Mouse (Mus musculus): ENCODE measurements around the gene Pola2.

GRCm38 (mm10) chr19:5966786-5967185, 2.8 kb upstream of the Pola2 start:
- TF ChIP-seq GATA1 (IDR thresholded peaks at IDR 0.05; ENCODE audit: low read length) (no peak), TAL1 (IDR thresholded peaks at IDR 0.05; ENCODE audit: low read length) (no peak)

Data from erythroblast, embryonic 14.5 days (primary cell).